7 mouse cellular contexts compared by ENCODE assay signal in genomic region chr12:69424971-69425370, GRCm38 (mm10). TPM values are rescaled to one million over a fixed set of nuclear protein-coding genes. Genes with fewer than 3 reads are reported as not detected.
DNase-seq lines count a peak whose midpoint lies in the region; ATAC-seq lines count a peak whose summit lies in the region.

No protein-coding gene starts in this region.

- H3K27ac ChIP-seq in midbrain, embryonic 11.5 days (ENCODE audit: low read depth, low read length): no peak overlapping the region
- no peak overlapping the region for H3K27ac ChIP-seq in midbrain, embryonic 16.5 days (ENCODE audit: low read length)
- no peak overlapping the region; the same call in 1 of the 2 replicates for H3K27ac ChIP-seq in heart, embryonic 11.5 days (ENCODE audit: low read depth, low read length)
- peak overlapping the region; percentile 69 for H3K27ac ChIP-seq in limb, embryonic 10.5 days

- no peaks in the 10 kb centered on the region for H3K27me3 ChIP-seq in midbrain, embryonic 11.5 days (ENCODE audit: control insufficient read depth, insufficient read depth, low read length)
- H3K27me3 ChIP-seq in midbrain, embryonic 16.5 days (ENCODE audit: control insufficient read depth, insufficient read depth, low read depth, low read length): no peaks in the 10 kb centered on the region
- H3K27me3 ChIP-seq in heart, embryonic 11.5 days (ENCODE audit: control insufficient read depth, insufficient read depth, low read length): no peaks in the 10 kb centered on the region
- H3K27me3 ChIP-seq in limb, embryonic 10.5 days (ENCODE audit: low read depth, poor library complexity, severe bottlenecking): no peaks in the 10 kb centered on the region

- peak; percentile 89 for DNase-seq in midbrain, embryonic 11.5 days (ENCODE audit: low spot score, missing footprints)
- peak; percentile 38 for DNase-seq in limb, embryonic 10.5 days (ENCODE audit: low spot score)
- DNase-seq in yolk sac, embryonic 10.5 days (ENCODE audit: low spot score): peak; percentile 79
- DNase-seq in urinary bladder, adult 18-20 months (ENCODE audit: low spot score in 2 of 2): no peak

- peaks cover 4% of the 10 kb centered on the region; the same call in 1 of the 2 replicates for H3K9me3 ChIP-seq in midbrain, embryonic 11.5 days (ENCODE audit: control insufficient read depth, low read length)
- peaks cover 3% of the 10 kb centered on the region; the same call in 1 of the 2 replicates for H3K9me3 ChIP-seq in midbrain, embryonic 16.5 days (replicated peaks; ENCODE audit: control insufficient read depth, low read length, poor library complexity, severe bottlenecking)
- no peaks in the 10 kb centered on the region for H3K9me3 ChIP-seq in heart, embryonic 11.5 days (replicated peaks; ENCODE audit: control insufficient read depth, low read length)
- H3K9me3 ChIP-seq in limb, embryonic 10.5 days (replicated peaks): no peaks in the 10 kb centered on the region

- no peak overlapping the region for H3K9ac ChIP-seq in midbrain, embryonic 11.5 days (ENCODE audit: low read length)
- no peak overlapping the region for H3K9ac ChIP-seq in midbrain, embryonic 16.5 days (ENCODE audit: low read depth, low read length)
- no peak overlapping the region for H3K9ac ChIP-seq in heart, embryonic 11.5 days (ENCODE audit: low read depth, low read length)

- H3K4me1 ChIP-seq in midbrain, embryonic 11.5 days (ENCODE audit: control insufficient read depth, insufficient read depth, low read length): peaks cover 5% of the 10 kb centered on the region; the same call in 1 of the 2 replicates
- H3K4me1 ChIP-seq in midbrain, embryonic 16.5 days (ENCODE audit: control insufficient read depth, insufficient read depth, low read length): no peaks in the 10 kb centered on the region
- H3K4me1 ChIP-seq in heart, embryonic 11.5 days (ENCODE audit: control insufficient read depth, insufficient read depth, low read length): peaks cover 3% of the 10 kb centered on the region; the same call in 1 of the 2 replicates
- peaks cover 26% of the 10 kb centered on the region for H3K4me1 ChIP-seq in limb, embryonic 10.5 days

- H3K4me3 ChIP-seq in midbrain, embryonic 11.5 days (ENCODE audit: low read depth, low read length): no peak overlapping the region
- no peak overlapping the region for H3K4me3 ChIP-seq in midbrain, embryonic 16.5 days (ENCODE audit: low read depth, low read length)
- no peak overlapping the region for H3K4me3 ChIP-seq in heart, embryonic 11.5 days (ENCODE audit: low read depth, low read length)
- H3K4me3 ChIP-seq in limb, embryonic 10.5 days: no peak overlapping the region

- ATAC-seq in midbrain, embryonic 11.5 days (ENCODE audit: low FRiP score): peak; percentile 75
- no peak for ATAC-seq in midbrain, embryonic 16.5 days
- peak; percentile 55; the same call in 1 of the 2 replicates for ATAC-seq in heart, embryonic 11.5 days (replicated peaks; ENCODE audit: insufficient number of reproducible peaks, low FRiP score, low TSS enrichment)
- no peak for ATAC-seq in inflammation-experienced regulatory T-cells, adult 6 months

- 52% methylated on average over 14 of the region's 14 CpGs for WGBS in midbrain, embryonic 11.5 days
- 52% methylated on average over 14 of the region's 14 CpGs for WGBS in midbrain, embryonic 16.5 days
- 64% methylated on average over 14 of the region's 14 CpGs for WGBS in heart, embryonic 11.5 days (ENCODE audit: insufficient replicate concordance)
- WGBS in limb, embryonic 10.5 days: 66% methylated on average over 14 of the region's 14 CpGs

- H3K36me3 ChIP-seq in midbrain, embryonic 11.5 days (ENCODE audit: control insufficient read depth, insufficient read depth, low read length): no peaks in the 10 kb centered on the region
- no peaks in the 10 kb centered on the region for H3K36me3 ChIP-seq in midbrain, embryonic 16.5 days (ENCODE audit: control insufficient read depth, insufficient read depth, low read length)
- H3K36me3 ChIP-seq in heart, embryonic 11.5 days (ENCODE audit: control insufficient read depth, insufficient read depth, low read length): no peaks in the 10 kb centered on the region
- no peaks in the 10 kb centered on the region for H3K36me3 ChIP-seq in limb, embryonic 10.5 days

- no peak overlapping the region for H3K4me2 ChIP-seq in midbrain, embryonic 11.5 days
- H3K4me2 ChIP-seq in midbrain, embryonic 16.5 days (ENCODE audit: low read length): no peak overlapping the region
- no peak overlapping the region for H3K4me2 ChIP-seq in heart, embryonic 11.5 days

RNA-seq across cellular contexts. Expression of gene Gm9887, which starts 52.7 kb away (rescaled TPM):
- polyA plus RNA-seq in midbrain, embryonic 11.5 days (2014; fragmentation: Nextera tagmentation; extraction: Ambion mirVana): 1.4 and 1.6 TPM in 2 replicates
- polyA plus RNA-seq in midbrain, embryonic 16.5 days (2015; fragmentation: Nextera tagmentation; extraction: Ambion mirVana): 0.88 and 0.99 TPM in 2 replicates
- 1.3 and 1.5 TPM in 2 replicates for polyA plus RNA-seq in heart, embryonic 11.5 days (2014; fragmentation: Nextera tagmentation; extraction: Ambion mirVana)
- 1.4 and 1.7 TPM in 2 replicates for polyA plus RNA-seq in limb, embryonic 10.5 days (2016; fragmentation: Nextera tagmentation; extraction: Ambion mirVana)
- not detected for polyA plus RNA-seq in inflammation-experienced regulatory T-cells, adult 6 months (2017; shearing (Covaris generic))

RNA-seq across cellular contexts. Expression of gene Arf6, which starts 53.0 kb away (rescaled TPM):
- polyA plus RNA-seq in midbrain, embryonic 11.5 days (2014; fragmentation: Nextera tagmentation; extraction: Ambion mirVana): 47.7 and 48.6 TPM in 2 replicates
- 20.4 and 20.7 TPM in 2 replicates for polyA plus RNA-seq in midbrain, embryonic 16.5 days (2015; fragmentation: Nextera tagmentation; extraction: Ambion mirVana)
- 38.0 and 41.6 TPM in 2 replicates for polyA plus RNA-seq in heart, embryonic 11.5 days (2014; fragmentation: Nextera tagmentation; extraction: Ambion mirVana)
- polyA plus RNA-seq in limb, embryonic 10.5 days (2016; fragmentation: Nextera tagmentation; extraction: Ambion mirVana): 45.6 and 50.3 TPM in 2 replicates
- polyA plus RNA-seq in inflammation-experienced regulatory T-cells, adult 6 months (2017; shearing (Covaris generic)): 10 to 100 TPM; 40.5 to 93.3 (median 88.9) TPM

Comparison
In these comparisons a context has a peak if more than half of its experiments do, and no peak if none do; other contexts are left out.
1. ATAC-seq: peak in midbrain, embryonic 11.5 days (single experiment) and heart, embryonic 11.5 days (single experiment); none in midbrain, embryonic 16.5 days (single experiment) and inflammation-experienced regulatory T-cells, adult 6 months (single experiment).
2. DNase-seq: peak in midbrain, embryonic 11.5 days (single experiment), limb, embryonic 10.5 days (single experiment) and yolk sac, embryonic 10.5 days (single experiment); none in urinary bladder, adult 18-20 months (0 of 2).